Mouse (Mus musculus) embryonic facial prominence, embryonic 11.5 days (tissue): ENCODE results near the gene Asb5. TPM values are rescaled to one million over a fixed set of nuclear protein-coding genes. Genes with fewer than 3 reads are reported as not detected.

Experiments used
- ATAC-seq: fragments of 200-750 bp; cut with Nextera tagmentation; replicated peaks from 2 replicates; pipeline ENCODE4 v1.8.0; 2017; ENCODE audit warnings: low read depth; ENCODE audit not compliant: insufficient number of reproducible peaks, low FRiP score, low TSS enrichment
- DNase-seq: peaks from one replicate; pipeline ENCODE4 v3.0.0-alpha.2; 2015; ENCODE audit warnings: low spot score
- H3K27ac ChIP-seq: fragments of 300-500 bp; sonication (generic); replicated peaks from 2 replicates; pipeline ENCODE4 v1.5.1; 2014; ENCODE audit warnings: mild to moderate bottlenecking, low read depth, low read length, control low read depth
- H3K27me3 ChIP-seq: fragments of 300-500 bp; sonication (generic); 2 replicates; pipeline ENCODE4 v1.6.1; 2014; ENCODE audit warnings: mild to moderate bottlenecking, low read length, moderate library complexity, mixed read lengths; ENCODE audit not compliant: control insufficient read depth, insufficient read depth
- H3K36me3 ChIP-seq: fragments of 300-500 bp; sonication (generic); replicated peaks from 2 replicates; pipeline ENCODE4 v1.6.1; 2014; ENCODE audit warnings: low read depth, mild to moderate bottlenecking, low read length, moderate library complexity, mixed read lengths; ENCODE audit not compliant: control insufficient read depth, insufficient read depth
- H3K4me1 ChIP-seq: fragments of 300-500 bp; sonication (generic); 2 replicates; pipeline ENCODE4 v1.6.1; 2014; ENCODE audit warnings: low read length, mixed read lengths; ENCODE audit not compliant: control insufficient read depth, insufficient read depth
- H3K4me2 ChIP-seq: fragments of 300-500 bp; sonication (generic); 2 replicates; pipeline ENCODE4 v1.6.1; 2014; ENCODE audit warnings: low read depth, mild to moderate bottlenecking, control low read depth, low read length, moderate library complexity
- H3K4me3 ChIP-seq: fragments of 300-500 bp; sonication (generic); 2 replicates; pipeline ENCODE4 v1.5.1; 2014; ENCODE audit warnings: low read depth, low read length, control low read depth
- H3K9ac ChIP-seq: fragments of 300-500 bp; sonication (generic); replicated peaks from 2 replicates; pipeline ENCODE4 v1.6.1; 2014; ENCODE audit warnings: mild to moderate bottlenecking, control low read depth, low read length
- H3K9me3 ChIP-seq: fragments of 300-500 bp; sonication (generic); replicated peaks from 2 replicates; pipeline ENCODE4 v1.6.1; 2016; ENCODE audit warnings: mild to moderate bottlenecking, low read length, inconsistent platforms, mixed read lengths; ENCODE audit not compliant: control insufficient read depth
- WGBS: fragments of 180-500 bp; shearing (Covaris S2); extraction: QIAGEN DNeasy Blood & Tissue Kit; methylation state at CpG from one replicate; pipeline ENCODE4 v1.1.7; 2014; 5-methylcytosine and 5-hydroxymethylcytosine counted together
- polyA plus RNA-seq: library from polyadenylated mRNA; unstranded; fragments of >200 nt; fragmentation: Nextera tagmentation; extraction: Ambion mirVana; gene quantifications from 2 replicates; pipeline ENCODE4 v1.2.1, GENCODE M21; 2014

Gene Asb5
- polyA plus RNA-seq, 1 experiment from 2014 or later, result 6.0 TPM

DNA sequence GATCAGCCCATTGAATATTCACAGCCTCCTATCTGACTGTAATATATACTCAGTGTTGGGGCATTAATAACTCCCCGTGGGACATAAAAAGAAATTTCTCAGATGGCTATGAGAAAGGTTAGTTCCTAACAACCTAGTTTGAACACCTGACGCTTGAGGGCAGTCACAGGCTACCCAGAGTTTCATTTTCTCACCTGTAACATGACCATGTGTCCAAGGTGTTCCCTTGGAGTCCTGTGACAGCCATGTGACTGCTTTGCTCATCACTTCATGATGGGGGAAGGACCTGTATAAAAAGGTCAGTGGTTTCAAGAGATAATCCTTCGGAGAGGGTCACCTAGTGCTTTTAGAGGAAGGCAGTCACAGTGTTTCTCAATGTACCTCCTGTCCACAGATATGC lies 52.1 kb downstream of the Asb5 start:
- WGBS, result 83% methylated on average over 3 of the region's 3 CpGs
- Histone ChIP-seq H3K4me3 (no peak overlapping the region), H3K4me1 (no peaks in the 10 kb centered on the region), H3K36me3 (no peaks in the 10 kb centered on the region), H3K27ac (no peak overlapping the region), H3K9me3 (no peaks in the 10 kb centered on the region), H3K27me3 (no peaks in the 10 kb centered on the region), H3K4me2 (no peak overlapping the region), H3K9ac (no peak overlapping the region)
- DNase-seq, result no peak
- ATAC-seq, result no peak

DNA sequence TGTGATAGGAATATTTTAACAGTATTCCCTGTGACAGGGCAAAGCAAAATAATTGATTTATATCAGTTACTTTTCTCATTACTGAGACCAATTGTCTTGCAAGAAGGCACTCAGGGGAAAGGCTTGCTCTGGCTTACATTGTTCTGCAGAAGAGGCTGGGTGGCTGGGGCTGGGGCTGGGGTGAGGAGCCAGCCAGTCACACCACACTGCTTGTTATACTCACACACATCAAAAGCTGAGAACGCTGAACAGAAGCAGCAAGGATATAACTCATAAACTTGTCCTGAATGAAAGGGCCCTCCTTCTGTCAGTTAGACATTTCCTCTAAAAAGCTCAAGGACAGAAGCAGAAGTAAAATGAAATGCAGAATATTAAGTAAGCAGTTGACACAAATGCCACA lies 53.5 kb downstream of the Asb5 start:
- no peak overlapping the region for H3K4me3 ChIP-seq
- DNase-seq, result no peak
- no peak overlapping the region for H3K4me2 ChIP-seq
- 69% methylated on average over 1 of the region's 1 CpGs for WGBS
- no peaks in the 10 kb centered on the region for H3K4me1 ChIP-seq
- no peaks in the 10 kb centered on the region for H3K9me3 ChIP-seq
- H3K27me3 ChIP-seq, result no peaks in the 10 kb centered on the region
- no peaks in the 10 kb centered on the region for H3K36me3 ChIP-seq
- H3K27ac ChIP-seq, result no peak overlapping the region
- ATAC-seq, result no peak
- H3K9ac ChIP-seq, result no peak overlapping the region

DNA sequence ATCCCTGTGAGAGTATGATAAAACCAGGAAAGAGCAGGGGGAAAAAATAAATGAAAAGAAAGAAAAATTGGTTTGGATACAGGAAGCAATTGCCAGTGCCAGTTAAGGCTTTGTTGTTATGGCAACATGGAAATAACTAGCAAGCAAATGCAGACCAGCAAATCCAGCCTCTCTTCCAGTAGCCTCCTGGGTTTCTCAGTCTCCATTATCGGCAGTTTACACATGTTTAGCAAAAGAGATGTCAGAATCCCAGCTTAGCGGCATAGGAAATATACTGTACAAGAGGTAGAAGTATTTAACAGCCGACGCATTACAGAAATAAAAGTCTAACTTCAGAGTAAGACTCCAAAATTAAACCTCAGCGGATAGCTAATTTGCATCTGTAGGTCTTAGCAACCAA lies 65.3 kb downstream of the Asb5 start:
- DNase-seq, result no peak
- H3K27me3 ChIP-seq, result no peaks in the 10 kb centered on the region
- H3K4me3 ChIP-seq, result no peak overlapping the region
- no peaks in the 10 kb centered on the region for H3K9me3 ChIP-seq
- H3K9ac ChIP-seq, result no peak overlapping the region
- no peaks in the 10 kb centered on the region for H3K36me3 ChIP-seq
- H3K4me2 ChIP-seq, result no peak overlapping the region
- no peak overlapping the region for H3K27ac ChIP-seq
- H3K4me1 ChIP-seq, result no peaks in the 10 kb centered on the region
- ATAC-seq, result no peak
- 88% methylated on average over 5 of the region's 5 CpGs for WGBS

DNA sequence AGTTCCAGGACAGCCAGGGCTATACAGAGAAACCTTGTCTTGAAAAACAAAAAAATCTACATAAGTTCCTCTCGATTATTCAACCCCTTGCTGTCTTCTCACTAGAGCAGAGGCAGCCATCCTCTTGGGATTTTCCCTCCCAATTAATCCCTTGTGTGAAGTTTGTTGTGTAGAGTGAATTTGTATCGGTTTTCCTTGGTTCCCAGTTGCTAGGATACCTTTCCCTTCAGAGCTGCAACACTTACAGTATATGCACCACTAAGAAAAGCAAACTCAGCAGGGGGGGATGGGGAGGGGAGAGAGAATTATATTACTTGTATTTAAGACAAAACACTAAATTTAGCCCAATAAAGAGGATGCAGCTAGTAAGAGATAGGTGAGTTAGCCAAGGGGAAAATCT lies 66.7 kb downstream of the Asb5 start:
- Histone ChIP-seq H3K36me3 (no peaks in the 10 kb centered on the region), H3K27me3 (no peaks in the 10 kb centered on the region), H3K4me2 (no peak overlapping the region), H3K9me3 (no peaks in the 10 kb centered on the region), H3K9ac (no peak overlapping the region), H3K27ac (no peak overlapping the region), H3K4me1 (no peaks in the 10 kb centered on the region), H3K4me3 (no peak overlapping the region)
- WGBS, result 52% methylated on average over 2 of the region's 2 CpGs
- no peak for DNase-seq
- ATAC-seq, result no peak

DNA sequence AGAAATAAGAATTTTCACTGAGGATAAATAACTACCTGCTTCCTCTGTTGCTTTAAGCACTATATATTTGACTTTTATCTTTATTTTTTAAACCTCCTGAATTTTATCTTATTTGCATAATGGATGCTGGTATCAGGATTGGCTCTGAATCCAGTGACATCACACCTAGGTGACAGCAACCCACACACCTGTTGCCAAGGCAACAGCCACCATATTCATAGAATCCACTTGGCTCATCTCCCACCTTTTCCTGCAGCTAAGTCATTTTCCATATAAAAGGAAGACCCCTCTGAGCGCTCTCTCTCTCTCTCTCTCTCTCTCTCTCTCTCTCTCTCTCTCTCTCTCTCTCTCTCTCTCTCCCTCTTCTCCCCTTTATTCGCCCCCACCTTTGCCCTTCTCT lies 67.6 kb downstream of the Asb5 start:
- WGBS, result 67% methylated on average over 2 of the region's 2 CpGs
- Histone ChIP-seq H3K4me2 (no peak overlapping the region), H3K27ac (no peak overlapping the region), H3K4me1 (no peaks in the 10 kb centered on the region), H3K9me3 (no peaks in the 10 kb centered on the region), H3K27me3 (no peaks in the 10 kb centered on the region), H3K36me3 (no peaks in the 10 kb centered on the region), H3K9ac (no peak overlapping the region), H3K4me3 (no peak overlapping the region)
- ATAC-seq (no peak), DNase-seq (no peak)

DNA sequence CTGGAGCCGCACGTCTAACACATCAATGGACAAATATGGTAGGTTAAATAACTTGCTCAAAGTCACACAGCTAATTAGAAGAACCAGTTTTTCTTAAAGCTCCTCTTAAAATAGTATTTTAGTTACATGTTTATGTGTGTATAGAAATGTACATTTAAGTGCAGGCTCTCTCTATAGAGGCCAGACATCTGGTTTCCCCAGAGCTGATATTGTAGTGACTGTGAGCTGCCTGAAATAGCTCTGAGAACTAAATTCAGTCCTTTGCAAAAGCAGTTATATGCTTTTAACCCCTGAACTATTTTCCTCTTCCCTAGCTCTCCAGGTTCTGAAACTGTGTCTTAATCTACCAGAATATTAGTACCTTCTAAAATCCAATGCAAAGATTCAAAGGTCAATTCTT lies 68.0 kb downstream of the Asb5 start:
- 77% methylated on average over 2 of the region's 2 CpGs for WGBS
- H3K4me3 ChIP-seq, result no peak overlapping the region
- ATAC-seq, result no peak
- H3K27ac ChIP-seq, result no peak overlapping the region
- H3K4me1 ChIP-seq, result no peaks in the 10 kb centered on the region
- no peaks in the 10 kb centered on the region for H3K27me3 ChIP-seq
- DNase-seq, result no peak
- H3K4me2 ChIP-seq, result no peak overlapping the region
- no peaks in the 10 kb centered on the region for H3K9me3 ChIP-seq
- no peak overlapping the region for H3K9ac ChIP-seq
- H3K36me3 ChIP-seq, result no peaks in the 10 kb centered on the region

DNA sequence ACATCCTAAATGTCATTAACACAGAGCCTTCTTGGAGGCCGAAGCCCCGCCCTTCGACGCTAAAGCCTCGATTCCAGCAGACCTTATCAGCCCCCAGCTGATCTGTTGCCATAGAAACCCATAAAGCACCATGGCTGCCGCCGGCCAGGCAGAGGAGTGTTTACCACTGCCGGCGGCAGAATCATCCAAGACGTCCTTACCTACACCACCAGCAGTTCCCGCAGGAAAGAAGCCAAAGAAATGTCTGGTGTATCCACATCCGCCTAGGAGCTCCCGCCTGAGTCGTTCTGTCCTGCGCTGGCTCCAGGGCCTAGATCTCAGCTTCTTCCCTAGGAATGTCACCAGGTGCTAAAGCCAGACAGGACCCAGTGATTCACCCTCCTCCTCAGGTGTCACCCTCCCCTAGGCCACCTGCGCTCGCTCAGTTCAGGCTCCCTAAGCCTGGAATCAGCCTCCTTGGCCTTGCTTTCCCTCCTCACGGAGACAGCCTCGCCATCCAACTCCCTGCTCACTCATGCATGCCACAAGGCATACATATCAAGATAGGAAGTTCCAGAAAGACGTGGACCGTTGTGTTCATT lies 71.4 kb downstream of the Asb5 start, which contains the start of gene Spata4:
Gene Spata4, plus strand, starts transcription at position 111 of the 581 bp plus-strand sequence.
- peak within 1 kb of the TSS; percentile 26 for H3K4me3 ChIP-seq
- no peaks in the 10 kb centered on the region for H3K27me3 ChIP-seq
- ATAC-seq (peak; percentile 80), DNase-seq (peak; percentile 76)
- H3K9ac ChIP-seq, result peak within 1 kb of the TSS; percentile 2; the same call in 1 of the 2 replicates
- no peaks in the 10 kb centered on the region for H3K9me3 ChIP-seq
- no peaks in the 10 kb centered on the region for H3K36me3 ChIP-seq
- H3K27ac ChIP-seq, result no peak within 1 kb of the TSS
- peak within 1 kb of the TSS; percentile 33 for H3K4me2 ChIP-seq
- WGBS, result 10% methylated on average over 21 of the region's 21 CpGs
- H3K4me1 ChIP-seq, result no peaks in the 10 kb centered on the region

DNA sequence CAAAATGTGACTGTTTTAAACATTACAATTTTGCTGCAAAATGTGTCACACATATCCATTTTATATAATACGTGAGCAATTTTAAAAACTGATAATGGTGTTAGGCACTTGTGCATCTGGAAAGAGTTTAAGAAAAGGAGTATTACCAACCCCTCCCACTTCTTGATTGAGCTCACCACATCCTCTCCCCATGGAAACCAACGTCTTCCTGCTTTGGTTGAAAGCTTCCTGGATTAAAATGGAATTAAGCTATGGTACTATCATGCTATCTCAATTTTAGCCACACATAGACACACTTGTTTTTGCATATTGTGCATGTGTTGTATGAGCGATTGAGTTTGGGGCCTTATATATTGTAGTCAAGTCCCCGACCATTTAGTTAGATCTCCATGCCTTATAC lies 74.1 kb downstream of the Asb5 start:
- no peak overlapping the region for H3K27ac ChIP-seq
- no peak overlapping the region for H3K4me3 ChIP-seq
- ATAC-seq (no peak), DNase-seq (no peak)
- WGBS, result 76% methylated on average over 4 of the region's 4 CpGs
- H3K4me1 ChIP-seq, result no peaks in the 10 kb centered on the region
- no peak overlapping the region for H3K4me2 ChIP-seq
- no peaks in the 10 kb centered on the region for H3K9me3 ChIP-seq
- H3K27me3 ChIP-seq, result no peaks in the 10 kb centered on the region
- H3K9ac ChIP-seq, result no peak overlapping the region
- no peaks in the 10 kb centered on the region for H3K36me3 ChIP-seq
